Mouse (Mus musculus) kidney, adult 2 months (tissue): Measurements from ENCODE around the gene Dnttip2. TPM values are rescaled to one million over a fixed set of nuclear protein-coding genes. Genes with fewer than 3 reads are reported as not detected.

Experiments
- DNase-seq: peaks from one replicate; pipeline ENCODE4 v3.0.0; 2021
- H3K27ac ChIP-seq: fragments of 200-500 bp; 2 replicates; pipeline ENCODE4 v1.5.1; 2012; ENCODE audit warnings: low read depth, low read length, control low read depth, inconsistent platforms; ENCODE audit not compliant: insufficient read depth
- H3K27me3 ChIP-seq: fragments of 200-500 bp; replicated peaks from 2 replicates; pipeline ENCODE4 v1.6.1; 2012; ENCODE audit warnings: mild to moderate bottlenecking, moderate library complexity, low read length, inconsistent platforms; ENCODE audit not compliant: control insufficient read depth, insufficient read depth
- H3K36me3 ChIP-seq: fragments of 200-500 bp; 2 replicates; pipeline ENCODE4 v1.6.1; 2012; ENCODE audit warnings: mild to moderate bottlenecking, moderate library complexity, low read length, inconsistent platforms; ENCODE audit not compliant: control insufficient read depth, insufficient read depth
- H3K4me1 ChIP-seq: fragments of 200-500 bp; 2 replicates; pipeline ENCODE4 v1.6.1; 2011; ENCODE audit warnings: low read length; ENCODE audit not compliant: control insufficient read depth, insufficient read depth
- H3K4me3 ChIP-seq: fragments of 200-500 bp; 2 replicates; pipeline ENCODE4 v1.5.1; 2011; ENCODE audit warnings: mild to moderate bottlenecking, low read depth, low read length, control low read depth; ENCODE audit not compliant: insufficient read depth
- CTCF ChIP-seq: fragments of 200-500 bp; conservative IDR thresholded peaks from 2 replicates; pipeline ENCODE4 v1.5.1; 2011; ENCODE audit warnings: low read depth, mild to moderate bottlenecking, control low read depth, low read length, moderate library complexity, mixed read lengths; ENCODE audit not compliant: insufficient read depth, insufficient read length
- POLR2A ChIP-seq: fragments of 200-500 bp; IDR thresholded peaks from one replicate; pipeline ENCODE4 v1.6.1; 2011; ENCODE audit warnings: low read depth, low read length, control low read depth
- WGBS: fragments of 180-500 bp; shearing (Covaris S2); methylation state at CpG from one replicate; pipeline ENCODE4 v1.1.7; 2018; 5-methylcytosine and 5-hydroxymethylcytosine counted together
- polyA plus RNA-seq: library from polyadenylated mRNA; depleted of rRNA; stranded (reverse); fragments of >200 nt; gene quantifications from 2 replicates; pipeline ENCODE4 v1.2.3, GENCODE M21; 2012

The Dnttip2 gene
- polyA plus RNA-seq, 1 experiment = 7.9 TPM

GRCm38 (mm10) chr3:122296979-122297378 is 22.8 kb downstream of the Dnttip2 start:
- Histone ChIP-seq H3K27ac (no peak overlapping the region), H3K4me1 (no peaks in the 10 kb centered on the region; the same call in 1 of the 2 replicates), H3K36me3 (no peaks in the 10 kb centered on the region), H3K4me3 (no peak overlapping the region), H3K27me3 (no peaks in the 10 kb centered on the region)
- WGBS = 70% methylated on average over 5 of the region's 5 CpGs
- DNase-seq = no peak
- no peak for TF ChIP-seq POLR2A
- TF ChIP-seq CTCF = no peak

- H3K36me3 ChIP-seq = no peaks in the 10 kb centered on the region
- no peak for TF ChIP-seq POLR2A
- TF ChIP-seq CTCF = no peak
- 39% methylated on average over 9 of the region's 9 CpGs for WGBS
- DNase-seq = peak; percentile 53
- H3K4me3 ChIP-seq = no peak overlapping the region
- H3K27me3 ChIP-seq = no peaks in the 10 kb centered on the region
- no peaks in the 10 kb centered on the region for H3K4me1 ChIP-seq
- no peak overlapping the region for H3K27ac ChIP-seq
Measured at GRCm38 (mm10) chr3:122300983-122301919, 27.1 kb downstream of the Dnttip2 start.

- Histone ChIP-seq H3K36me3 (no peaks in the 10 kb centered on the region), H3K4me3 (no peak overlapping the region), H3K27me3 (no peaks in the 10 kb centered on the region), H3K27ac (no peak overlapping the region), H3K4me1 (no peaks in the 10 kb centered on the region)
- 88% methylated on average over 4 of the region's 4 CpGs for WGBS
- no peak for DNase-seq
- no peak for TF ChIP-seq POLR2A
- no peak for TF ChIP-seq CTCF
Measured at GRCm38 (mm10) chr3:122304560-122304959, 30.4 kb downstream of the Dnttip2 start.

- 43% methylated on average over 4 of the region's 4 CpGs for WGBS
Measured at GRCm38 (mm10) chr3:122307894-122308671, 33.9 kb downstream of the Dnttip2 start.

GRCm38 (mm10) chr3:122308981-122309380 is 34.8 kb downstream of the Dnttip2 start:
- 39% methylated on average over 6 of the region's 6 CpGs for WGBS
- H3K27ac ChIP-seq = no peak overlapping the region
- no peak overlapping the region for H3K4me3 ChIP-seq
- no peaks in the 10 kb centered on the region for H3K27me3 ChIP-seq
- no peaks in the 10 kb centered on the region for H3K4me1 ChIP-seq
- no peaks in the 10 kb centered on the region for H3K36me3 ChIP-seq
- no peak for TF ChIP-seq CTCF
- no peak for TF ChIP-seq POLR2A
- no peak for DNase-seq

More at GRCm38 (mm10) chr3:122307894-122308671, 33.9 kb downstream of the Dnttip2 start:
- Histone ChIP-seq H3K36me3 (no peaks in the 10 kb centered on the region), H3K4me3 (no peak overlapping the region), H3K27me3 (no peaks in the 10 kb centered on the region), H3K4me1 (no peaks in the 10 kb centered on the region), H3K27ac (no peak overlapping the region)
- DNase-seq = no peak
- TF ChIP-seq CTCF (no peak), POLR2A (no peak)

GRCm38 (mm10) chr3:122312078-122312477 is 37.9 kb downstream of the Dnttip2 start:
- Histone ChIP-seq H3K4me1 (no peaks in the 10 kb centered on the region), H3K27ac (no peak overlapping the region), H3K36me3 (no peaks in the 10 kb centered on the region), H3K27me3 (no peaks in the 10 kb centered on the region), H3K4me3 (no peak overlapping the region)
- WGBS = 24% methylated on average over 2 of the region's 2 CpGs
- DNase-seq = peak; percentile 88
- peak; percentile 90 for TF ChIP-seq CTCF
- no peak for TF ChIP-seq POLR2A
